Mouse (Mus musculus) left cerebral cortex, adult 2 months (tissue): Measurements from ENCODE around the gene Olfr985. TPM values are rescaled to one million over a fixed set of nuclear protein-coding genes. Genes with fewer than 3 reads are reported as not detected.

Source experiments
- DNase-seq, 2 experiments: peaks; one replicate each; pipeline ENCODE4 v3.0.0; 2021 to 2022; ENCODE audit warnings: low spot score in 2 of 2, mixed read lengths in 1 of 2; ENCODE audit errors: extremely low spot score in 1 of 2
- H3K27ac ChIP-seq: fragments of 200-600 bp; 2 replicates; pipeline ENCODE4 v1.8.1; 2022
- H3K4me3 ChIP-seq: fragments of 200-600 bp; 2 replicates; pipeline ENCODE4 v1.8.1; 2022
- CTCF ChIP-seq: fragments of 200-600 bp; IDR thresholded peaks from 2 replicates; pipeline ENCODE4 v1.8.1; 2022; ENCODE audit warnings: antibody characterized with exemption, mild to moderate bottlenecking, moderate library complexity
- intact Hi-C: fragments of 180-260 bp; cut with DNase I; formaldehyde crosslinking; loops from one replicate; pipeline ENCODE4 v1.15.1; 2025
- long read RNA-seq, 2 experiments: library from polyadenylated mRNA; stranded (forward); transcript quantifications; one replicate each; pipeline ENCODE4 v2.0.0; 2021; ENCODE audit warnings: borderline mapping rate in 2 of 2
- total RNA-seq, 2 experiments: library from RNA; stranded (reverse); gene quantifications; 2 replicates each; pipeline ENCODE4 v1.2.3; 2021

The Olfr985 gene
- total RNA-seq: not detected
- long read RNA-seq, experiment 1: 0 reads
- long read RNA-seq, experiment 2: 0 reads

DNA sequence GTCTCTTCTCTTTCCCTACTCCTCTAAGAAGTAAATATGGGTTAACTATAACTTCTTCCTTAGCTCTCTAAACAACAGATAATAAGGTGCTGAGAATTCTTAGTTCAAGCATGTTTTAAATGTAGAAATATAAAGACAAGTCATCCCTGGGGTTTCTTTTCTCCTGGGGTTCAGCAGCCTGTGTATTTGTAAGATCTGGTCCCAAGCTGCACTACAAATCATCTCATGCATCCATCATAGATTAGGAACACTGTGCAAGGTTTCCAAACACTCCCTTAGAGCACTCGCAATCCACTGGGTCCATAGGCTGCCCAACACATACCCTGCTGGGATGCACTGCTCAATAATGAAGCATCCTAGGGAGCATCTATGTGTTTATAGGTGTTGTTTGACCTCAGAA lies at the start of gene Olfr985:
Gene Olfr985, minus strand, starts transcription at position 101 of the 400 bp plus-strand sequence.
- DNase-seq: no peak
- no peak within 1 kb of the TSS for H3K27ac ChIP-seq
- TF ChIP-seq CTCF: no peak
- intact Hi-C loops: no loop called here
- H3K4me3 ChIP-seq: no peak within 1 kb of the TSS

DNA sequence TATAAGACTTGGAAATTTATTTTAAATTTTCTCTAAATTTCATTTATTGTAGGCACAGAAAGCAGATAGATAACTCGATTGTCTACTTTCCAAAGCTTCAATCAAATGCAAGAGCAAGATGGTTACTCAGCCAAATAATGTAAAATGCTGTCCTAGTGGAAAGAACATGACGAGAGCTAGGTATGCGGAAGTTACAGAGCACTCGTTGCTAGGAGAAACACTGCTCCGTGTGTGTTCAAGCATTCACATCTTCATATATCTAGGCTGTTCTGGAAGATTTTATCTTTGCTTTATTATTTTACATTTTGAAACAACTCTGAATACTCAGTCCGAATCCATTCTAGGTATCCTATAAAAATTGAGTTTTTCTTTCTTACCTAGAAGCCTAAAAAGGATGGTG lies 47.0 kb upstream of the Olfr985 start:
- no peak for TF ChIP-seq CTCF
- intact Hi-C loops: no loop called here

DNA sequence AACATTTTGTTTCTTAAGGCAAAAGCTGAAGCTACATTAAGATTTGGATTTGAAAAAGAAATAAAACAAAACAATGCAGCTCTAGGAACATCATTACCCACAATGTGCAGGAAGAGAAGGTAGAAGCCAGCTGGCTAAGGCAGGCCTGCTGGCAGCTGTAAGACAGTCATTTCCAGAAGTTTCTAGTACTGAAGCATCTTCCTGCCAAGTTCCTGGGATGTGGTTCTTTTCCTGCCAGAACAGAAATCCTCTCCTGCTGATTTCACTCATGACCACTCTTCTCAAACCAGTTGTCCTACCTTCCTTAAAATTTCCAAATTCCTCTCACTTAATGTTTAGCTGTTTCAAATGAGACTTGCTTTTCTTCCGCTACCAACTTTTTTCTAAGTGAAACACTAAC lies 36.5 kb upstream of the Olfr985 start:
- no peak for DNase-seq
- no peak for TF ChIP-seq CTCF
- H3K27ac ChIP-seq: no peak overlapping the region
- H3K4me3 ChIP-seq: no peak overlapping the region
- intact Hi-C loops: no loop called here

More for the DNA sequence above, 47.0 kb upstream of the Olfr985 start:
- no peak for DNase-seq
- Histone ChIP-seq H3K4me3 (no peak overlapping the region), H3K27ac (no peak overlapping the region)

DNA sequence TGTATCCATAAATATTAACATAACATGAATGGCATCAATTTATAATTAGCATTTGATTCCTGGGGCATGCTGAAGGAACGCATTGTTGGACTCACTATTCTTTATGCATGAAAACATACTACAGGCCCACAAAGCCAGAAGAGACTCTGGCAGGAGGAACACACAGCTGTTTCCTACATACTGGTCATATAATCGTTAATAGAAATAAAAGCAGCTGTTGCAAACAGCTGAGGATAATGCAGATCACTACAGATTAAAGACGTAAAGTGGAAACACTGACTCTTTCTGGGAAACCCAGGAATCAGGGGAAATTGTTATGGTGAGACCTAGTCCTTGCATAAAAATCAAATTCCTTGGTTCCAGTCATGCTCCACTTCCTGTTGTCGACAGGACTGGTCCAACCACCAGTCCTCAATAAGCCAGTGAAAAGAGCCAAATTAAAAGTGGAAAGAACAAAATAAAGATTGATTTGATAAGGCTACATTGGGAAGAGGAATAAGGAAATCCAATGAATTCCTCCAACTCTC lies 25.2 kb upstream of the Olfr985 start:
- no peak overlapping the region for H3K4me3 ChIP-seq
- no peak overlapping the region for H3K27ac ChIP-seq
- intact Hi-C loops: no loop called here
- no peak for TF ChIP-seq CTCF
- DNase-seq: no peak

GRCm38 (mm10) chr9:40141544-40141943 lies 11.6 kb upstream of the Olfr985 start:
- DNase-seq: no peak
- Histone ChIP-seq H3K27ac (no peak overlapping the region), H3K4me3 (no peak overlapping the region)
- TF ChIP-seq CTCF: no peak
- intact Hi-C loops: no loop called here

DNA sequence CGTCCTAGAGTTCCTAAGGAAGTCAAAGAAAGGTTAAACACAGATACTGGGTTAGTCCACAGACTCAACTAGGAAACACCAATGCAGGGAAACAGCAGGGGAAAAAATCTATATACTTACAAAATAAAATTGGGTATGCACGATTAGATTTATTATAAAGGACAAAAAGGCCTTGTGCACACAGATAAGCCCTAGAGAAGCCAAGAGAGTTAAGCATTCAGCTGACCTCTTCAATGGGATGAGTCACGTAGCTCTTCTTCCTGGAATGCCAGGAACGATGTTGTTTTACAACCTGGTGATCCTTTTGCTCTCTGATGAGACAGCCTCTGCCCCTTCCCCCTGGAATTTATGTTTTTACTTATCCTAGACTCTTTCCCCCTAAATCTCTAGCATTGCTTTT lies 9.5 kb upstream of the Olfr985 start:
- no peak for TF ChIP-seq CTCF
- no peak for DNase-seq
- no peak overlapping the region for H3K27ac ChIP-seq
- intact Hi-C loops: no loop called here
- H3K4me3 ChIP-seq: no peak overlapping the region

DNA sequence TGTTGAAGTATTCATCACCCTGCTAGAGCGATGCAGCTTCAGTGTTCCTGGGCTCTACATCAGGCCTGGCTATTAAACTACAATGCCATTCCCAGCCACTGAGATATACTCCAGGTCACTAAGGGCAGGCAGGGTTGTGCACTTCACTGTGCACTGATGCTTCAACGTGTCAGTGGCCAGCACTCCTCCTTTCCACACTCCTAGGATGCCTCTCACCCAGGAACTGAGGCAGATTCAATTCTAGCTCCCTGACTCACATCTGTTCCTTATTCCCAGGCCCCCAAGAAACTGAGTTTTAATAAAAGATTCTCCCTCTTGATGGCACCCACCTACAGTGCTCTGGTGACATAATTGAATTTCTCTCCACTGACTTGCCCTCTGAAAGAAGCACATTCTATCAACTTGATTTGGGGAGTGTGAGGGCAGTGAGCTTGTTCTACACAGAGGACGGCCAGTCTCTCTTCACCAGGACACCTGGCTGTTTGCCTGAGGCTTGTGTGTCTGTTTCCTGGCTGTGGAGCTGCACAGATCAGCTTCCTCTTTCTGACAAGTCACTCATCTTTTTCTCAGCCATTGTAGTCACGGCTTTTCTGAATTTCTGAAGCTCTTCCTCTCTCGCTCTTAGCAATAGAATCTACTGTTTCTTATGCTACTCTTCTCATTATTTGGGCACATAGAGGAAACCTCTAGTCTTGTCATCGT lies 7.2 kb upstream of the Olfr985 start:
- no peak for DNase-seq
- no peak for TF ChIP-seq CTCF
- intact Hi-C loops: no loop called here
- no peak overlapping the region for H3K4me3 ChIP-seq
- no peak overlapping the region for H3K27ac ChIP-seq

GRCm38 (mm10) chr9:40130556-40130955 lies 572 bp upstream of the Olfr985 start:
- no peak overlapping the region for H3K4me3 ChIP-seq
- H3K27ac ChIP-seq: no peak overlapping the region
- intact Hi-C loops: no loop called here
- no peak for TF ChIP-seq CTCF
- no peak for DNase-seq

GRCm38 (mm10) chr9:40117287-40117659 lies 12.7 kb downstream of the Olfr985 start:
- intact Hi-C loops: no loop called here
- Histone ChIP-seq H3K27ac (no peak overlapping the region), H3K4me3 (no peak overlapping the region)
- TF ChIP-seq CTCF: no peak
- DNase-seq: no peak

- intact Hi-C loops: no loop called here
- peak in 1 of 2 experiments; percentile 20 for DNase-seq
- Histone ChIP-seq H3K4me3 (no peak overlapping the region), H3K27ac (no peak overlapping the region)
- TF ChIP-seq CTCF: no peak
Measured at GRCm38 (mm10) chr9:40116645-40117286, 13.2 kb downstream of the Olfr985 start.

DNA sequence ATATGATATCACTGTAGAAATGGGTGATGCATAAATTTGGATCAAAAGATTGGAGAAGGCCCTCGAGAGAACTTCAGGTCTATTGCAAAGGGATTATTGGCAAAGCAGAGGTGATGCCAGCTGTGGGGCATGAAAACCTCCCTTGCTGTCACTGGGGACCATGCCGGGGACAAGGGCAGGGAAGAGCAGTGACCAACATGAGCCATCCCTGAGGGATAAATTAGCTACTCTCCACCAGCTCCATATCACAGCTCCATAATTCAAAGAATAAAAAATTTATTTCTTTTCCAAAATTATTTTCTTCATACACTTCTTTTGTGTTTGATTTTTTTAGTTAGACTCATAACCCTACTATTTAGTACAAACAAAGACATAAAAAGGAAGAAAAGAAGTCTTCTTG lies 15.9 kb downstream of the Olfr985 start, which contains the start of gene Olfr984:
Gene Olfr984, minus strand, starts transcription at position 101 of the 400 bp plus-strand sequence.
- DNase-seq: no peak
- no peak for TF ChIP-seq CTCF
- H3K27ac ChIP-seq: no peak within 1 kb of the TSS
- intact Hi-C loops: no loop called here
- H3K4me3 ChIP-seq: no peak within 1 kb of the TSS

DNA sequence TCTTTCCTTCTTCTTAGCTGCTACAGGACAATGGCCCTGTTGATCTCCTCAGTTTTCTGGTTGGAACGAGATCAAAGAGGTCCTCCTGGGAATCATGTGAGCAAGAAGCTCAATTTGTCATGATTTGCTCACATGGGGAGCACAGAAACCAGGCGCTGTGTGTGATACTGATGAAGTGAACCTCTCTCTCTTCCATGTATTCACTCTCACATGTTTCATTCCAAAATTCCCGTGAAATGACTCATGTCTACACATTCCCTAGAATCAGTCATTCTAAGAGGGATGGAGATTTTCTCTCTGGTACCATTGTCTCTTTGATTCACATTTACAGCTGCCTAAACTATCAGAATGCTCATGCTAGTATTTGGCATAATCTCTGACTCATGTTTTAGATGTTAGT lies 35.2 kb downstream of the Olfr985 start:
- no peak for TF ChIP-seq CTCF
- no peak overlapping the region for H3K4me3 ChIP-seq
- H3K27ac ChIP-seq: no peak overlapping the region
- DNase-seq: no peak
- intact Hi-C loops: no loop called here
